Mouse (Mus musculus): ENCODE measurements at regions not wholly inside any gene's neighbourhood (a gene's known extent, or its start where the extent isn't known, plus 50 kb on each side); places are given as distances from the start of the nearest gene placed in this dataset.

- no peak for TF ChIP-seq CTCF (conservative IDR thresholded peaks at IDR 0.05; ENCODE audit: low read length)
- TF ChIP-seq NANOG (IDR thresholded peaks at IDR 0.05; ENCODE audit: borderline replicate concordance, low read length): no peak
Observed at GRCm38 (mm10) chr4:152633896-152634295, 156.2 kb upstream of the Kcnab2 start.
